Mouse (Mus musculus) thymus, adult 2 months (tissue): ENCODE results near the gene S100a1. TPM values are rescaled to one million over a fixed set of nuclear protein-coding genes. Genes with fewer than 3 reads are reported as not detected.

ENCODE experiments used
- DNase-seq: peaks from one replicate; pipeline ENCODE4 v3.0.0; 2021
- H3K27ac ChIP-seq: fragments of 200-500 bp; 2 replicates; pipeline ENCODE4 v1.5.1; 2012; ENCODE audit warnings: low read length, control low read depth; ENCODE audit not compliant: control insufficient read depth, insufficient read depth
- H3K27me3 ChIP-seq: fragments of 200-500 bp; 2 replicates; pipeline ENCODE4 v1.6.1; 2012; ENCODE audit warnings: mild to moderate bottlenecking, low read length, moderate library complexity, mixed read lengths; ENCODE audit not compliant: control insufficient read depth, insufficient read depth
- H3K36me3 ChIP-seq: fragments of 200-500 bp; 2 replicates; pipeline ENCODE4 v1.6.1; 2012; ENCODE audit warnings: mild to moderate bottlenecking, low read length, moderate library complexity; ENCODE audit not compliant: control insufficient read depth, insufficient read depth
- H3K4me1 ChIP-seq: fragments of 200-500 bp; replicated peaks from 2 replicates; pipeline ENCODE4 v1.6.1; 2012; ENCODE audit warnings: low read length; ENCODE audit not compliant: control insufficient read depth, insufficient read depth
- H3K4me3 ChIP-seq: fragments of 200-500 bp; 2 replicates; pipeline ENCODE4 v1.5.1; 2012; ENCODE audit warnings: mild to moderate bottlenecking, low read length, control low read depth, moderate library complexity; ENCODE audit not compliant: control insufficient read depth, insufficient read depth
- CTCF ChIP-seq: fragments of 200-500 bp; IDR thresholded peaks from 2 replicates; pipeline ENCODE4 v1.5.1; 2012; ENCODE audit warnings: mild to moderate bottlenecking, control low read depth, low read length, moderate library complexity, borderline replicate concordance; ENCODE audit not compliant: control insufficient read depth, poor library complexity, insufficient read depth; ENCODE audit errors: extremely low read depth
- POLR2A ChIP-seq: fragments of 200-500 bp; IDR thresholded peaks from 2 replicates; pipeline ENCODE4 v1.6.1; 2012; ENCODE audit warnings: mild to moderate bottlenecking, low read length, control low read depth, moderate library complexity; ENCODE audit not compliant: control insufficient read depth, poor library complexity, insufficient read depth; ENCODE audit errors: extremely low read depth
- WGBS: fragments of 180-500 bp; shearing (Covaris S2); methylation state at CpG from one replicate; pipeline ENCODE4 v1.1.7; 2018; 5-methylcytosine and 5-hydroxymethylcytosine counted together
- polyA plus RNA-seq: library from polyadenylated mRNA; depleted of rRNA; stranded (reverse); fragments of >200 nt; gene quantifications from 2 replicates; pipeline ENCODE4 v1.2.3, GENCODE M21; 2012; rRNA removed

The S100a1 gene
- polyA plus RNA-seq: 54.7 and 122 TPM in 2 replicates

- peak; percentile 28 for DNase-seq
- H3K27ac ChIP-seq: no peak within 1 kb of the TSS
- 13% methylated on average over 24 of the region's 25 CpGs for WGBS
- peaks cover 17% of the 10 kb centered on the region for H3K4me1 ChIP-seq
- no peaks in the 10 kb centered on the region for H3K36me3 ChIP-seq
- H3K4me3 ChIP-seq: peak within 1 kb of the TSS; percentile 90
- no peaks in the 10 kb centered on the region for H3K27me3 ChIP-seq
- TF ChIP-seq POLR2A: no peak
- no peak for TF ChIP-seq CTCF
Observed at GRCm38 (mm10) chr3:90513796-90514590, at the start of gene S100a1, which contains the start of gene S100a13. S100a1 (minus strand) TSS chr3:90514392. S100a13 (plus strand) TSS chr3:90514435.

GRCm38 (mm10) chr3:90560008-90560628, 45.9 kb upstream of the S100a1 start, which contains the start of gene S100a3:
S100a3 (plus strand) TSS chr3:90560578.
- H3K4me1 ChIP-seq: no peaks in the 10 kb centered on the region
- H3K36me3 ChIP-seq: no peaks in the 10 kb centered on the region
- WGBS: 90% methylated on average over 6 of the region's 6 CpGs
- H3K27me3 ChIP-seq: no peaks in the 10 kb centered on the region
- H3K4me3 ChIP-seq: no peak within 1 kb of the TSS
- DNase-seq: no peak
- no peak within 1 kb of the TSS for H3K27ac ChIP-seq
- TF ChIP-seq POLR2A (no peak), CTCF (no peak)

- H3K27ac ChIP-seq: no peak overlapping the region
- H3K36me3 ChIP-seq: no peaks in the 10 kb centered on the region
- no peak overlapping the region for H3K4me3 ChIP-seq
- TF ChIP-seq POLR2A: no peak
- no peak for TF ChIP-seq CTCF
- WGBS: 87% methylated on average over 5 of the region's 5 CpGs
- H3K4me1 ChIP-seq: no peaks in the 10 kb centered on the region
- H3K27me3 ChIP-seq: no peaks in the 10 kb centered on the region
- no peak for DNase-seq
Observed at GRCm38 (mm10) chr3:90555954-90556353, 41.8 kb upstream of the S100a1 start.

- Histone ChIP-seq H3K4me1 (no peaks in the 10 kb centered on the region), H3K27ac (no peak overlapping the region), H3K27me3 (no peaks in the 10 kb centered on the region), H3K4me3 (no peak overlapping the region), H3K36me3 (no peaks in the 10 kb centered on the region)
- no peak for DNase-seq
- WGBS: 83% methylated on average over 2 of the region's 2 CpGs
- TF ChIP-seq POLR2A: no peak
- no peak for TF ChIP-seq CTCF
Observed at GRCm38 (mm10) chr3:90552231-90552630, 38.0 kb upstream of the S100a1 start.

- H3K36me3 ChIP-seq: no peaks in the 10 kb centered on the region
- DNase-seq: no peak
- TF ChIP-seq CTCF (no peak), POLR2A (no peak)
- H3K4me1 ChIP-seq: no peaks in the 10 kb centered on the region
- WGBS: 75% methylated on average over 2 of the region's 2 CpGs
- no peak overlapping the region for H3K27ac ChIP-seq
- no peak overlapping the region for H3K4me3 ChIP-seq
- H3K27me3 ChIP-seq: no peaks in the 10 kb centered on the region
Observed at GRCm38 (mm10) chr3:90550421-90550790, 36.2 kb upstream of the S100a1 start.

- Histone ChIP-seq H3K4me1 (no peaks in the 10 kb centered on the region), H3K36me3 (no peaks in the 10 kb centered on the region), H3K4me3 (no peak overlapping the region), H3K27ac (no peak overlapping the region), H3K27me3 (no peaks in the 10 kb centered on the region)
- TF ChIP-seq CTCF: no peak
- no peak for TF ChIP-seq POLR2A
- 88% methylated on average over 5 of the region's 5 CpGs for WGBS
- DNase-seq: no peak
Observed at GRCm38 (mm10) chr3:90549676-90550420, 35.7 kb upstream of the S100a1 start.
